Mouse (Mus musculus): ENCODE measurements around the gene C1qtnf3.
"Not testable (repeated sequence)": the region's sequence is repeated elsewhere in the genome, so short reads cannot be mapped to it uniquely, and the experiment has no call there.

The C1qtnf3 gene

DNA sequence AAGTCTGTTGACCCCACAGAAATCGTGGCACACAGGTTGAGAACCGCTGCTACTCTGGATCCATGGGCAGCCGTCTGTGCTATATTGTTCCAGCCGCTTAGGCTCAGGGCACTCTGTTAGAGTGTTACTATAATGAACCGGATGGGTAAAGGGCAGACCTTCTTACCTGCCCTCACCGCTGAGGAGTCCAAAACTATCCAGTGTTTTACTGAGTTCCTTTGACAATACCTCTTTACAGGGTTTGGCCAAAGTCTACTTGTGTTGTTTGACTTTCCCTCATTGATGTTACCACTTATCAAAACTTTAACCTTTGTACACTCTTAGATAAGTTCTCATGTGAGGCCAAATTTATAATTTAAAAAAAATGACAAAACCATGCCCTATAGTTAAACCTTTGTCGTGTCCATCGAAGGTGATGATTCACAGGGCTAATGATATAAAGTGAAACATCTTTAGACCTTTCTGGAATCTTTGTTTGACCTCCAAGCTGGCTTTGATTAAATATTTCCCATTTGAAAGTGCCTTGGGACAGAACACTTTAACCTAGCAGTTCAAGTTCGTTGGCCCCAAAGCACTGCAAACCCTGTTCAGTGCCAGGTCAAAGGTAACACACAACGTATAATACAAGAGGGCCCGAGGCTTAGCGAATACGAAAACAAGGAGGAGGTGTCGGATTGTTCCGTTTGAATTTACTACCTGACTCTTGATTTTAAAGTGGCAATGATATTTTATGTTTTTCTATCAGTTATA lies 7.3 kb downstream of the C1qtnf3 start:
- DNase-seq (ENCODE audit: low read depth): no peak

DNA sequence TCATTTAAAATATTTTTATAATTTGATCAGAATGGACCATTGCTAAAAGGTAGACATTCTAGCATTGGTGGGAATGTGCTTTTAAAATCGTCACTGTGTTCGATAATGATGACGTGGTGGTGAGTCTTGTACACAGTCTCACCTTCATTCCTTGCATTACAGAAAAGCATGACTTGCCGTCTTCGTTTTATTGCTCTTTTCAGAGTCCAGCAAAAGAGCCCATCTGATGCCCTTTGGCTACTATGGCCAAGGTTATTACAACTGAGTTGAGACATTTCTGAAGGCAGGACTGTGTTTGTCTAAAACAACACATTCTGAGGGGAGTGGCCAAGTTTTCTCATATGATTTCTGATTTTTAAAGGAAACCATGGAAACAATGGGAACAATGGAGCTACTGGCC lies 8.1 kb downstream of the C1qtnf3 start:
- no peak for DNase-seq (ENCODE audit: low read depth)

DNA sequence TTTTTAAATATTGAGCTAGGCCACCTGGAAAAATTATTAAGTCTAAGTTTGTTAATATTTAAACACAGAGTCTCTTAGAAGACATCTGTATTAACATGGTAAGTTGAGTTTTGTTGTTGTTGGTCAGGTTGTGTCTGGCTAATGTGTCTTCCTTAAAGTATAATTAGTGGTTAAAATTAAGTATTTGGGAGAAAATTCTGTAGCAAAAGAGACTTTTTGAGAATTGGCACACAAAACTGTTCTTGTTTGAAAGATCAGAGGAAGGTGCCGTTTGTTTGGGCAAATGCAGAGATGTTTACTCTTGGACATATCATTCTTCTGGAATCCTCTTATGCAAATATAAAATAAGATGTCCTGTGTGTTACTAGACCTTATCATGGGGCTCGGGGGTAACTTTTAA lies 10.5 kb downstream of the C1qtnf3 start:
- DNase-seq (ENCODE audit: low read depth): no peak

DNA sequence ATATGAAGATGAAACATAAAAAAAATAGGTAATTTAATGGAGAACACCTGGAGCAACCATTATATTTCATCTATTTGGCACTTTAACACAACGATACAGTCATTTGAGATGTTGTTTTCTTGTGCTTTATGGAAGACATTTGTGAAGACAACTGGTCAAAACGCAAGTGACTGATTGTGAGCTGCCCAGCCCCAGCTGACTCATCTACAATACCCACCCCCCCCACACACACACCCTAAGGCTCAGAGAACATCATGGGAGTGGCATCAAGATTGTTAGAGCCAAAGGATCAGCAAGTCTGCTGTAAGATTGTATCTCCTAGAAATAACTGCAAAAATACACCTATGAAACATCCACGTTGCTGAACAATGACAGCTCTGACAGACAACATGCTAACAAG lies 17.3 kb downstream of the C1qtnf3 start:
- no peak for DNase-seq (ENCODE audit: low read depth)

DNA sequence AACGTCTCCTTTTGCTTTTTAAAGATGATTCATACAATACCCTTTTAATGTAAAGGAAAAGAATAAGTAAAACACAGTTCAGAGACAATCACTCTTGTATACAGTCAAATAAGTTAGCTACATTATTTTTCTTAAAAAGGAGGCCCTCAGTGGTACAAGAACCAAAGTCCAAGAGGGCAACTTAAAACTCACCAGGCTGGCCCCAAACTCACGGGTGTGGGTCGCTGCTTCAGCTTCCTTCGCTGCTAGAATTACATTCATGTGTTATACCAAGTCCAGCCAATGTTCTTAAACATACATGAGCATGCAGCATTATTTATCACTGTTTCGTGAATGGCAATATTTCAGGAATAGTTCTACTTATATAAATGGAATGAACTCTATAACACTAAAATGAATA lies 18.6 kb downstream of the C1qtnf3 start:
- no peak for DNase-seq (ENCODE audit: low read depth)

DNA sequence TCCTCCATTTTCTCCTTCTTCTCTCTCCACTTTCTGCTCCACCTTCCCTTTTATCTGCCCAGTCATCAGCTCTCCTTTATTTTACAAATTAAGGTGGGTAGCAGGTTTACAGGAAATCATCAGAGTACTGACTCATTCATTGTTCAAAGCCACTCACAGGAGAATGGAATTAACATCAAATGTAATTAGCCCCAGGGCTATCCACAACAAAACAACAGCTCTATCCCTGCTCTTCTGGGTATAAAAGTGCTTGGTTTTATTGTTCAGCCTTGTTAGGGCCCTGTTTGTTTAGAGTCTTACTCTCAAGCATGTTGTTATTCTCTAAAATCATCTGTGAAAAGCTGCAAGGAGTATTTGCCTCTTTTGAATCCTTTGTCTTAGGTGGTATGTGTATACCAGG lies 25.0 kb downstream of the C1qtnf3 start:
- no peak for DNase-seq (ENCODE audit: low read depth)

DNA sequence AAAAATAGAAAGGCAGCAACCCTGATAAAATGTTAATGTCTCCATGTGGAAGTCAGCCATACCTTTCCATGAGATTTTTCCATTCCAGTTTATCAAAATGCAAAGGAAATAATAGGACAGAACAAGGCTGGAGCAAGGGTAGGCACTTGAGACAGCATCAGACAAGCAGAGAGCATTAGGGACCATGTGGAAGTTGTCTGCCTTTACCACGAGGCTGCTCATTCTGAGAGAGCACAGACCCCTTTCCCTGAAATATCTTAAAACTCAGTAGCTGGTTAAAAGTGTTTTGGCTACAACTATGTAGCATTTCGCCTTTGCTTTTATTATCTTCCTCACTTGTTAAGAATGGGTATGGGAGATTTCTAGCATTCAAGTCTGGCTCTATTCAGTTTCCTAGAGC lies 28.6 kb downstream of the C1qtnf3 start:
- no peak for DNase-seq (ENCODE audit: low read depth)

DNA sequence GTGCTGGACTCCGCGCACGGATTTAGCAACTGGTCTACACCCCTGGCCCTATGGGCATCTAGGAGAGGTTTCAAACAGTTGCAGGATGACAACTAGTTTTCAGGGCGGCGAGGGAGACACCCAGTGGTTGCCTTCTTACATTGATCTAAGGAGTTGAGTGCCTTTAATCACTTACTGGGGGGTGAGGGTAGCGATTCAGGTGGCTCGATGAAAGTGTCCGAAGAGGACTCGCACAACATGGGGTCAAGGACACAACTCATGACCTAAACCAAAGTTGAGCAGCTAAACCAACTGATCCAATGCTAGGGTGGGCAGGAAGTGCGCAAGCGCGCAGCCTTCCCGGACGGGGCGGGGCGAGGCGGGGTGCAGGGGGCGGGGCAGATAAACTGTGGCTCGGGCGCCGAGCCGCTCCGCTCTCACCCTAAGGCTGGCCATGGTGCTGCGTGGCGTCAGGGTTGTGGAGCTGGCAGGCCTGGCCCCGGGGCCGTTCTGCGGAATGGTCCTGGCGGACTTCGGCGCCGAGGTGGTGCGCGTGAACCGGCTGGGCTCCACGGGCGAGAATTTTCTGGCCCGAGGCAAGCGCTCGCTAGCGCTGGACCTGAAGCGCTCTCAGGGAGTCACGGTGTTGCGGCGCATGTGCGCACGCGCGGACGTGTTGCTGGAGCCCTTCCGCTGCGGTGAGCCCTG lies 29.4 kb downstream of the C1qtnf3 start, which contains the start of gene Amacr:
TSS of gene Amacr (plus strand) at position 380 of the 687 bp plus-strand sequence.
- DNase-seq (ENCODE audit: low read depth): peak; percentile 72

DNA sequence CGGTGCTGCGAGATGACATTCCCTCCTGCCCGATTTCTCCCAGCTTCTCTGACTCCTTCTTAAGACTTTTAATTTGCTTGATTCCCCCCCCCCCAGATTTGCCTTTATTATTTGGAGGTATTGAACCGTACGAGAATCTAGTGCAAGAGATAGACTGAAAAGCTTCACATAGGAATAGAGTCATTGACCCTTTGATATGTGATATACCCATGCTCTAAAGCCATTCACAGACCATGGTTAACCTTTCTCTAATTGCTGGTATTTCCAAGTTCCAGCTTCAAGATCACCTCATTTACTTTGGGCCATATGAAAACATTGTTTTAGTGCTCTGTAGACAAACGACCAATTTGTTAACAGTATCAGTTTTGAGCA lies 29.9 kb downstream of the C1qtnf3 start:
- no peak for DNase-seq (ENCODE audit: low read depth)

DNA sequence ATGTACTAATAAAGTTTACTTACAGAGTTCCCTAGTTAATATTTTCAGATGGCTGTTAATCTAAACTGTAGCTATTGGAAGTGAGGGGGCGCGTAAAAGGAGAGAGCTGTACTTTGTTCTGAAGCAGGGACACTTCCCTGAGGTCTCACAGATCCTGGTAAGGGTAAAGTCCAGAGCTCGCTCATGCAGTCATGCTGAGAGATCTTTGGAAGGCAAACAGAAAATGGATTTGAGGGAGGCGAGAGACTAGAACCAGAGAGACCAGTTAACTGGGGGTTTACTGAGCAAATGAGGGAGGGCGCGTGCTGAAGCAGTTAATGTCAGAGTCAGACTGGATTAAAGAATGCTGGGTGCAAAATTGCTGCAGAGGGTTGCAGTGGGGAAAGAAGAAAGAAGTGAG lies 33.6 kb downstream of the C1qtnf3 start:
- DNase-seq (ENCODE audit: low read depth): no peak

DNA sequence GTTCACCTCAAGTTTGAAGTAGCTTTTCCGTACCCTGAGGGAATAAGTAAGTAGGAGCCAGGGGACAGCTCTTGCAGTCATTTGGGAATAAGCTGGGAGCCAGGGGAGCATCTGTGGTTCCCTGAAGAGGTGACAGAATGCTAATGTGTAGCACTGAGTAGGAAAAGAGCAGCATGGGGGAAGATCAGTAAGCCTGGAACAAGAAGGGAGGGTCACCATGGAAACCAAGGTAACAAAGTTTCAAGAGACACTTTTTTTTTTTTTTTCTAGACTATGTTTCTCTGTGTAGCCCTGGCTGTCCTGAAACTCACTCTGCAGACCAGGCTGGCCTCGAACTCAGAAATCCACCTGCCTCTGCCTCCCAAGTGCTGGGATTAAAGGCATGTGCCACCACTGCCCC lies 34.3 kb downstream of the C1qtnf3 start:
- DNase-seq (ENCODE audit: low read depth): not testable (repeated sequence)

DNA sequence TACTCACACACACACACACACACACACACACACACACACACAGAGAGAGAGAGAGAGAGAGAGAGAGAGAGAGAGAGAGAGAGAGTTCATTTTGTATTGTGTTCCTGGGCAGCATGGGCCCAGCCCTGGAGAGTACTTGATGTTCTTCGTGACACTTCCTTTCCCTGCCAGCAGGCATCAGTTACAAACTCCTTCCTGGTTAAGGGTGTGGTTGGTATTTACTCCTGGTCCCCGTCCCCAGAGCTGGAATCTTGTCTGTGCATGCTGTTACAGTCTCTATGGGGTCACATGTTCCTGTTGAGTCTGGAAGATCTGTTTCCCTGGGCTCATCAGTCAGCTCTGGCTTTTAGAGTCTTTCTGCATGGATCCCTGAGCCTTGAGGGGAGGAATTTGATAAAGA lies 38.3 kb downstream of the C1qtnf3 start:
- no peak for DNase-seq (ENCODE audit: low read depth)

DNA sequence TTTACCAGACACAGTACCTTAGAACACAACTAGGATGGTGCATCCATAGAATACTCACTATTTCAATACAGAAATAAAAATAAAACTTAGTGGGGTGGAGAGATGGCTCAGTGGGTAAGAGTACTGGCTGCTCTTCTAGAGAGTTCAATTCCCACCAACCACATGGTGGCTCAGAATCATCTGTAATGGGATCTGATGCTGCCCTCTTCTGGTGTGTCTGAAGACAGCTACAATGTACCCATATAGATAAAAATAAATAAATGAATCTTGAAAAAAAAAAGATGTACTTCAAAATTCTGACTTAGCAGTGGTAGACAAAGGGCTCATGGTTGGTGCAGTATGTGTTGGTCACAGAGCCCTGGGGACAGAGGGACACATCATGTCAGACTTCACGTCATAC lies 39.4 kb downstream of the C1qtnf3 start:
- DNase-seq (ENCODE audit: low read depth): no peak

DNA sequence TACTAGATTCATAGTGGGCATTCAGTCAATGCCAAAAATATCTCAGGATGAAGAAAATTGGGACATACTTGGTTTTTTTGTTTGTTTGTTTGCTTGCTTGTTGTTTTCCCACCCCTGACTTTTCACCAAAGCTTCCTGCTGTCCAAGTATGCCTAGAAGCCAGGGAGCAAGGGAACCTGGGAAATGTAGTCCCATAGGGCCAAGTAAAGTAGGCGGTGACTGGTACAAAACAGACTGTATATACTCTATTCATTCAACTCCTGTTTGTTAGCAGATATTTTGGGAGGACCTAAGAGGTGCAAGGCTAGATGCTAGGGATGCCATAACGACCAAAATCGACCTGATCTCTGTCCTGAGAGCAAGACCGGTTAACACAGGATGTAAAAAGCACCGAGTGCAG lies 47.7 kb downstream of the C1qtnf3 start:
- DNase-seq (ENCODE audit: low read depth): no peak

DNA sequence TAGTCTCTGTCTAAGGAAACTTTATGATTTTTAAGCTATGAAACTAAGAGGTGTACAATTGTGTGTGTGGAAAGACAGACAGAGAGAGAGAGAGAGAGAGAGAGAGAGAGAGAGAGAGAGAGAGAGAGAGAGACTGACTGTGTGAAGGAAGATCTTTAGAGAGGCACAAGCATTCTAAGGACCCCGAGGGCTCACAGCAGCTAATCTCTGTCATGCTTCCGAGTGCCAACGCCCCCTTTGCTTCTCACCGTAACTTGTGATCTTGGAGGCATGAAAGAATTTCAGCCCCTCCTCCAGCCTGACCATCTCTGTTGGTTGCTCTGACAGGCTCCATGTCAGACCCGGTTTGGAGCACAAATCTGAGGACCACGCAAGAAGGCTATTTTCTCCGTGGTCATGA lies 48.3 kb downstream of the C1qtnf3 start, which contains the start of gene Slc45a2:
TSS of gene Slc45a2 (plus strand) at position 301 of the 400 bp plus-strand sequence.
- DNase-seq (ENCODE audit: low read depth): no peak

DNA sequence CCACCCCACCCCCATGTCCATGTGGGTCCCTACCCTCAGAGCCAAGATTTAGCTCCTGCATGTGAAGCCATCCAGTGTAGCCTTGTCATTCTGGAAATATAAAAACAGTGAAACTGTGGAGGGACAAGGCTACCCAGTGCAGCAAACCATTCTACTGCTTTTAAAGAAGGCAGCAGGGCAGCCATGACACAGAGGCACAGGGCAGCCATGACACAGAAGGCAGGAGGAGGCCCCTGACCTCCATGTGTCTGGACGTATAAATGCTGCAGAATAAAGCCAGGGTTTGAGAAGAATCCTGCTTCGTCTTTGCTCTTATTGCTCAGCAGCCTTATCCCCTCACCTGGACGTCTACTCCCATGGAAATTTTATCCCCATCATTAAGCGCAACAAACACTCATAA lies 51.7 kb downstream of the C1qtnf3 start:
- DNase-seq (ENCODE audit: low read depth): no peak

DNA sequence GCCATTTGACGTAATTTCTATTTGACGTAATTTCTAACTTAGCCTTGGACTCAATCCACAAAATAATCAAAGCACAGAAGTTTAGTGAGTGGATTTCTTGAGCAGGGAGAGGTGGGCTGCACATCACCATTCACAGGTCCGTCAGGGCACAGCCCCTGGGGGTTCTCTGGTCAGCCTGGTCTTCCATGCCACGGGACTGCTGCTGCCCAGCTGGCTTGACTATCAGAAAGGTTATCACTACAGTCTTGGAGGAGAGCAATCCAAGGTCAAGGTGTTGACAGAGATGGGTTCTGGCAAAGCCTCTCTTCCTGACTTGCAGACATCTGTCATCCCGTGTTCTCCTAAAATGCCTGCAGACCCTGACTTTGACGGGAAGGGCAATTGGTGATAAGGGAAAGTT lies 52.5 kb downstream of the C1qtnf3 start:
- no peak for DNase-seq (ENCODE audit: low read depth)

DNA sequence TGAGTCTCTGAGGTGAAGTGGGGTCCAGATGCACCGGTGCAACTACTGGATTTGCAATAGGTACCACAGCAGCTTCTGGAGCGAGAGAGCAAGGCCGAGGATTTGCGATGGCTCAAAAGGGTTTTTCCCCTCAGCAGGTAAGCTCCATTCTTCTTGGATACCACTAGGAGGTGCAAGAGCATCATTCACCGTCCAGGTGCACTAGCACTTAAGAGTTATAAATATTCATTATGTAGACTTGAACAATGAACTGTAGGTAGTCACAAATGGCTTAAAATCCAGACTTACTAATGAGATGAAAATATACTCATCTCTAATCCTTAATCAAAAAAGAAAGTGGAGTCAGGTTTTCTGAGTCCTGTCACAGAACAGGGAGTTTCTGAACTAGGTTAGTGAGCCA lies 56.6 kb downstream of the C1qtnf3 start:
- peak; percentile 12 for DNase-seq (ENCODE audit: low read depth)

DNA sequence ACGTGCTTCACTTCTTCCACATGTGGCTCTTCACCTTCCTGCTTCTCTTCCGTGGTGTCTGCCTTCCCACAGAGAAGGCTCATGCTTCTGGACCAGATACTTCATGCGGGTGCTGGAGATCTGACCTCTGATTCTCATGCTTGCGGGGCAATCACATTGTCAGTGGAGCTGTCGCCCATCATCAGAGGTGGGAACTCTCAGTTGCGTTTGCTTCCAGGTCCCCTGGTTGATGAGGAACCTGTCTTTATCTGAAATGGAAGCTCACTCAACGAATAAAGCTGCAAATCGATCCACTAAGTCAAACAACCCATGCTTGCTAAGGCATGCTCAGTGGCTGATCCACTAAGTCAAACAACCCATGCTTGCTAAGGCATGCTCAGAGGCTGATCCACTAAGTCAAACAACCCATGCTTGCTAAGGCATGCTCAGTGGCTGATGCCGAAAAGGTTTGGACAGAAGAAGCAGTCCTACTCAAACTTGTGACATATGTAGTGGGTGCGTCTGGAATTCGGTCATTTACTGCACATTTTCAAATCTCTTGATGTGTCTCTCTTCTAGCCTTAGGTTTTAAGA lies 58.9 kb downstream of the C1qtnf3 start:
- DNase-seq (ENCODE audit: low read depth): no peak

DNA sequence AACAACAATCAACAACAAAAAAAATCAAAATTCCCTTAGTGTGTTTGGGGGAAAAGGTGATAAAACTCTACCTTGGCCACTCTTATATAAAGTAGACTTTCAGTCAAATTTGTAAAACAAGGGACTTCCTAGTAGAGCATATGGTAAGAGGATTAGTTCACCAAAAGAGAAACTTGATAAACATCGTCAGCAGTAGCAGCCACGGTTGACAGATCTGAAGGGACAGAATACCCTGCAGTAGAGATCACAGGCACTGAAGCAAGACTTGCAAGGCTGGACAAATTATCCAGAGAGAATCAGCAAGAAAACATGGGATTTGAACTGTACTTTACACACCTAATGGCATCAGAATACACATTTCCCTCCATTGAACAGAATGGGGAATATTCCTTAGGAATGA lies 62.8 kb downstream of the C1qtnf3 start:
- no peak for DNase-seq (ENCODE audit: low read depth)

DNA sequence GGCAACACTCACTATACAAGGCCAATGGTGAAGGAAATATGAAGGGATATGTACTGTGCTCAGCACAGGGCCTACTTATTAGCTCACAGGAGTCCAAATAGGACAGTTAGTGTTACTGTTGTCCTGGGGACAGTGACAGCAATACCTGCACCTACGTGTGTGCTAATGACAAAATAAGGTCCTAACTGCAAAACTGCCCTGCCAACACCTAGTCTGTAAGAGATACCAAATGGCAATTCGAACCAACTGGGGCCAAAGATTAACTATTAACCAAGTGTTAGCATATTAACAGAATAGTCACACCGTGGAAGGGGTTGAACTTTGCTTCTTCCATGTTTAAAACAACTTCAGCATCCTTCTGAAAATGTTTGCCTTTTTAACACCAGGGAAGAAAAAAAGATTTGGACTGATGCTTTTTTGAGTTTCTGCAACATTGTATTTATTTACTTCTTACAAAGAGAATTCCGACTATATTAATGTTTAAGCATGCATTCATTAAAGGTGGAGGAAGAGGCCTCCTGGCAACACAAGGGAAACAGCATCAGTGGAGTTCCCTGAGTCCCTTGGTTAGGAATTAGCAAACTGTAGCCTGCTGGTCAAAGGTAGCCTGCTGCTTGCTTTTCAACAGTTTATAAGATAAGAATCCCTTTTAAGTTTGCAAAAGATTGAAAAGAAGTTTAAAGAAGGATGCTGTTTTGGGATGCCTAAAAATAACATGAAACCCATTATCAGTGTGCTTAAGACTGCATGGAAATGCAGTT lies 74.8 kb downstream of the C1qtnf3 start:
- no peak for DNase-seq (ENCODE audit: low read depth)

Data from fibroblast of lung, adult 2 months (primary cell).